Mouse (Mus musculus) lung, embryonic 16.5 days (tissue): ENCODE results near the gene Ppp1r35. TPM values are rescaled to one million over a fixed set of nuclear protein-coding genes. Genes with fewer than 3 reads are reported as not detected.

ENCODE experiments used
- polyA plus RNA-seq: library from polyadenylated mRNA; unstranded; fragments of >200 nt; fragmentation: Nextera tagmentation; extraction: Ambion mirVana; gene quantifications from 2 replicates; pipeline ENCODE4 v1.2.1, GENCODE M21; 2015

The Ppp1r35 gene
- polyA plus RNA-seq, 1 experiment from 2014 or later, result 25.9 TPM

Other genes starting within 250 kb of the Ppp1r35 start
- gene Epo, start 245.6 kb upstream of the Ppp1r35 start, polyA plus RNA-seq, result 0.31 and 0.98 TPM in 2 replicates
- gene Gnb2, start 245.3 kb upstream of the Ppp1r35 start, polyA plus RNA-seq, result 379 and 400 TPM in 2 replicates
- gene Actl6b, start 225.3 kb upstream of the Ppp1r35 start, polyA plus RNA-seq, result 0.51 and 0.60 TPM in 2 replicates
- 0.46 and 1.4 TPM in 2 replicates for gene Tfr2, start 209.0 kb upstream of the Ppp1r35 start, polyA plus RNA-seq
- gene Mospd3, start 177.8 kb upstream of the Ppp1r35 start, polyA plus RNA-seq, result 30.4 and 30.7 TPM in 2 replicates
- gene Pcolce, start 165.1 kb upstream of the Ppp1r35 start, polyA plus RNA-seq, result 119 and 123 TPM in 2 replicates
- gene Fbxo24, start 149.8 kb upstream of the Ppp1r35 start, polyA plus RNA-seq, result 0.13 and 0.15 TPM in 2 replicates
- 34.2 and 42.6 TPM in 2 replicates for gene Lrch4, start 149.7 kb upstream of the Ppp1r35 start, polyA plus RNA-seq
- 14.8 and 18.1 TPM in 2 replicates for gene Gm20605, start 149.7 kb upstream of the Ppp1r35 start, polyA plus RNA-seq
- gene Sap25, start 137.5 kb upstream of the Ppp1r35 start, polyA plus RNA-seq, result 9.7 and 12.4 TPM in 2 replicates
- gene Irs3, start 133.1 kb upstream of the Ppp1r35 start, polyA plus RNA-seq, result 0.38 TPM in 1 of 2 replicates, not detected in the other
- 14.2 and 16.3 TPM in 2 replicates for gene Agfg2, start 94.1 kb upstream of the Ppp1r35 start, polyA plus RNA-seq
- gene Nyap1, start 37.2 kb upstream of the Ppp1r35 start, polyA plus RNA-seq, result 1.6 and 1.9 TPM in 2 replicates
- 140 and 146 TPM in 2 replicates for gene Tsc22d4, start 33.1 kb upstream of the Ppp1r35 start, polyA plus RNA-seq
- 10.0 and 10.5 TPM in 2 replicates for gene Mepce, start 8.8 kb downstream of the Ppp1r35 start, polyA plus RNA-seq
- gene Zcwpw1, start 8.9 kb downstream of the Ppp1r35 start, polyA plus RNA-seq, result 24.3 and 26.8 TPM in 2 replicates
- gene Pilra, start 57.4 kb downstream of the Ppp1r35 start, polyA plus RNA-seq, result 4.4 and 5.2 TPM in 2 replicates
- 1.1 and 1.8 TPM in 2 replicates for gene Pilrb1, start 79.3 kb downstream of the Ppp1r35 start, polyA plus RNA-seq
- gene Pilrb2, start 93.0 kb downstream of the Ppp1r35 start, polyA plus RNA-seq, result 1.1 and 1.5 TPM in 2 replicates
- 0.77 and 0.79 TPM in 2 replicates for gene Cyp3a13, start 142.8 kb downstream of the Ppp1r35 start, polyA plus RNA-seq
- gene Gjc3, start 184.2 kb downstream of the Ppp1r35 start, polyA plus RNA-seq, result 0.08 and 0.10 TPM in 2 replicates
- 1.1 TPM in 1 of 2 replicates, not detected in the other for gene Azgp1, start 202.7 kb downstream of the Ppp1r35 start, polyA plus RNA-seq
- gene Smok3a, start 242.4 kb downstream of the Ppp1r35 start, polyA plus RNA-seq, result not detected in 2 replicates
- not detected in 2 replicates for gene Smok3b, start 242.6 kb downstream of the Ppp1r35 start, polyA plus RNA-seq